ENCODE assay signal across 22 mouse cellular contexts in genomic region chr5:27380656-27381385, GRCm38 (mm10).
DNase-seq lines count a peak whose midpoint lies in the region; TF ChIP-seq lines count a peak whose summit lies in the region.
"Had no signal": no experiment of that assay in that cellular context is flagged by ENCODE, and none has a peak within 500 bp of the region (broad histone marks: within the 10 kb centered on the region; RNA-seq: fewer than 3 reads in every experiment).

No protein-coding gene starts in this region.

- intact Hi-C loops in left cerebral cortex, postnatal 4 days (cut with DNase I) = no loop called here
- intact Hi-C loops in left cerebral cortex, adult 2 months (cut with DNase I) = no loop called here

- H3K27ac ChIP-seq in left cerebral cortex, adult 2 months = no peak overlapping the region
- H3K27ac ChIP-seq: forebrain, embryonic 13.5 days; heart, adult 2 months; liver, embryonic 12.5 days; midbrain, embryonic 12.5 days had no signal

- TF ChIP-seq CTCF in left cerebral cortex, adult 2 months (IDR thresholded peaks at IDR 0.05) = no peak

- H3K4me3 ChIP-seq in left cerebral cortex, adult 2 months = no peak overlapping the region
- H3K4me3 ChIP-seq: forebrain, embryonic 13.5 days; heart, adult 2 months; heart, embryonic 12.5 days; liver, embryonic 12.5 days; megakaryocyte, embryonic 14.5 days; midbrain, embryonic 12.5 days had no signal

- DNase-seq in left cerebral cortex, postnatal 4 days = peak; percentile 55
- no peak for DNase-seq in left cerebral cortex, adult 2 months (ENCODE audit: extremely low spot score in 1 of 2, low spot score in 2 of 2)
- DNase-seq in cerebellum, adult 11 months = peak; percentile 84
- DNase-seq in cerebellum, adult 9-10 months = peak; percentile 97
- peak; percentile 81 to 83 for DNase-seq in cerebellum, postnatal 36 days
- DNase-seq in layer of hippocampus, postnatal 25 days (ENCODE audit: extremely low spot score in 1 of 2, low spot score in 1 of 2) = no peak
- DNase-seq in ovary, postnatal 10 days (ENCODE audit: low spot score) = no peak
- DNase-seq: adrenal gland, postnatal 25 days; gastrocnemius, postnatal 25 days; heart, adult 2 months; heart, postnatal 4 days; kidney, postnatal 14 days; liver, postnatal 0 days; lung, postnatal 36 days; right cerebral cortex, adult 18-20 months; spleen, adult 18-20 months; thymus, postnatal 14 days had no signal

Comparison
In these comparisons a context has a peak if more than half of its experiments do, and no peak if none do; other contexts are left out.
1. DNase-seq: peak in left cerebral cortex, postnatal 4 days (single experiment), cerebellum, adult 11 months (single experiment), cerebellum, adult 9-10 months (single experiment) and cerebellum, postnatal 36 days (2 of 2); none in left cerebral cortex, adult 2 months (0 of 2), layer of hippocampus, postnatal 25 days (0 of 2) and ovary, postnatal 10 days (single experiment).